In genomic region chr3:65108945-65109921, GRCm38 (mm10) we compare ENCODE assay signal across 8 mouse cellular contexts. TPM values are rescaled to one million over a fixed set of nuclear protein-coding genes. Genes with fewer than 3 reads are reported as not detected.
DNase-seq lines count a peak whose midpoint lies in the region; ATAC-seq and TF ChIP-seq lines count a peak whose summit lies in the region.

Gene Kcnab1 (plus strand): TSS chr3:65109384.

- H3K4me2 ChIP-seq in lung, embryonic 14.5 days, result peak within 1 kb of the TSS; percentile 71
- peak within 1 kb of the TSS; percentile 89 for H3K4me2 ChIP-seq in embryonic facial prominence, embryonic 12.5 days (replicated peaks)
- H3K4me2 ChIP-seq in heart, embryonic 12.5 days, result peak within 1 kb of the TSS; percentile 99

- H3K9ac ChIP-seq in lung, embryonic 14.5 days, result peak within 1 kb of the TSS; percentile 40; the same call in 1 of the 2 replicates
- peak within 1 kb of the TSS; percentile 50 for H3K9ac ChIP-seq in embryonic facial prominence, embryonic 12.5 days
- H3K9ac ChIP-seq in heart, embryonic 12.5 days, result peak within 1 kb of the TSS; percentile 79

- 2% methylated on average over 30 of the region's 30 CpGs for WGBS in lung, embryonic 14.5 days
- 1% methylated on average over 30 of the region's 30 CpGs for WGBS in embryonic facial prominence, embryonic 12.5 days
- under 1% methylated on average over 30 of the region's 30 CpGs for WGBS in heart, embryonic 12.5 days
- 7% methylated on average over 30 of the region's 30 CpGs for WGBS in thymus, adult 2 months

- DNase-seq in lung, embryonic 14.5 days, result peak; percentile 60
- no peak for DNase-seq in lung, postnatal 25 days (ENCODE audit: low spot score)
- DNase-seq in layer of hippocampus, adult 2 months (ENCODE audit: low spot score in 2 of 2), result peak; percentile 54 to 58
- DNase-seq in right cerebral cortex, postnatal 4 days, result peak; percentile 56
- DNase-seq in thymus, adult 2 months, result no peak

- peak within 1 kb of the TSS; percentile 35 for H3K4me3 ChIP-seq in lung, embryonic 14.5 days (ENCODE audit: low read depth, low read length)
- peak within 1 kb of the TSS; percentile 45 for H3K4me3 ChIP-seq in embryonic facial prominence, embryonic 12.5 days
- H3K4me3 ChIP-seq in heart, embryonic 12.5 days, result peak within 1 kb of the TSS; percentile 59
- H3K4me3 ChIP-seq in layer of hippocampus, adult 2 months, result peak within 1 kb of the TSS; percentile 69
- H3K4me3 ChIP-seq in thymus, adult 2 months (ENCODE audit: control insufficient read depth, insufficient read depth, low read length), result no peak within 1 kb of the TSS

- peak; percentile 89 for ATAC-seq in lung, embryonic 14.5 days (ENCODE audit: insufficient read depth)
- peak; percentile 63; the same call in 1 of the 2 replicates for ATAC-seq in embryonic facial prominence, embryonic 12.5 days (ENCODE audit: insufficient number of reproducible peaks, insufficient read depth, low FRiP score, low TSS enrichment)
- ATAC-seq in heart, embryonic 12.5 days (ENCODE audit: insufficient number of reproducible peaks, low FRiP score), result peak; percentile 59; the same call in 1 of the 2 replicates
- ATAC-seq in megakaryocyte progenitor cell, adult 5-6 weeks (replicated peaks; ENCODE audit: poor library complexity), result 0 out of 2 replicates have a peak, but pooled peaks have one; percentile 23

- H3K27me3 ChIP-seq in lung, embryonic 14.5 days (ENCODE audit: insufficient read depth, low read length), result no peaks in the 10 kb centered on the region
- H3K27me3 ChIP-seq in embryonic facial prominence, embryonic 12.5 days, result peaks cover 7% of the 10 kb centered on the region; the same call in 1 of the 2 replicates
- peaks cover 17% of the 10 kb centered on the region for H3K27me3 ChIP-seq in heart, embryonic 12.5 days (replicated peaks)
- no peaks in the 10 kb centered on the region for H3K27me3 ChIP-seq in thymus, adult 2 months (ENCODE audit: control insufficient read depth, insufficient read depth, low read length)

- no peak for TF ChIP-seq POLR2A in thymus, adult 2 months (IDR thresholded peaks at IDR 0.05; ENCODE audit: control insufficient read depth, extremely low read depth, insufficient read depth, low read length, poor library complexity)

- no peaks in the 10 kb centered on the region for H3K36me3 ChIP-seq in lung, embryonic 14.5 days (ENCODE audit: insufficient read depth)
- no peaks in the 10 kb centered on the region for H3K36me3 ChIP-seq in embryonic facial prominence, embryonic 12.5 days
- no peaks in the 10 kb centered on the region for H3K36me3 ChIP-seq in heart, embryonic 12.5 days
- no peaks in the 10 kb centered on the region for H3K36me3 ChIP-seq in thymus, adult 2 months (ENCODE audit: control insufficient read depth, insufficient read depth, low read length)

- no peak within 1 kb of the TSS for H3K27ac ChIP-seq in lung, embryonic 14.5 days (ENCODE audit: low read depth)
- no peak within 1 kb of the TSS for H3K27ac ChIP-seq in embryonic facial prominence, embryonic 12.5 days
- H3K27ac ChIP-seq in heart, embryonic 12.5 days (ENCODE audit: poor library complexity, severe bottlenecking), result no peak within 1 kb of the TSS
- peak within 1 kb of the TSS; percentile 97 for H3K27ac ChIP-seq in layer of hippocampus, adult 2 months
- H3K27ac ChIP-seq in thymus, adult 2 months (ENCODE audit: control insufficient read depth, insufficient read depth, low read length), result no peak within 1 kb of the TSS

- H3K9me3 ChIP-seq in lung, embryonic 14.5 days (ENCODE audit: low read depth, low read length), result no peaks in the 10 kb centered on the region
- no peaks in the 10 kb centered on the region for H3K9me3 ChIP-seq in embryonic facial prominence, embryonic 12.5 days
- peaks cover 6% of the 10 kb centered on the region; the same call in 1 of the 2 replicates for H3K9me3 ChIP-seq in heart, embryonic 12.5 days (replicated peaks)

- no peaks in the 10 kb centered on the region for H3K4me1 ChIP-seq in lung, embryonic 14.5 days (ENCODE audit: insufficient read depth)
- peaks cover 4% of the 10 kb centered on the region; the same call in 1 of the 2 replicates for H3K4me1 ChIP-seq in embryonic facial prominence, embryonic 12.5 days
- H3K4me1 ChIP-seq in heart, embryonic 12.5 days (replicated peaks), result peaks cover 26% of the 10 kb centered on the region
- H3K4me1 ChIP-seq in thymus, adult 2 months (replicated peaks; ENCODE audit: control insufficient read depth, insufficient read depth, low read length), result no peaks in the 10 kb centered on the region

- no peak for TF ChIP-seq CTCF in lung, embryonic 14.5 days (IDR thresholded peaks at IDR 0.05; ENCODE audit: low read depth)
- 0 out of 2 replicates have a peak, but pooled peaks have one; percentile 11 for TF ChIP-seq CTCF in layer of hippocampus, adult 2 months (conservative IDR thresholded peaks at IDR 0.05)
- TF ChIP-seq CTCF in thymus, adult 2 months (IDR thresholded peaks at IDR 0.05; ENCODE audit: borderline replicate concordance, control insufficient read depth, extremely low read depth, insufficient read depth, low read length, poor library complexity), result no peak

RNA-seq across cellular contexts. Expression of gene Kcnab1, which starts in this region (rescaled TPM):
- polyA plus RNA-seq in lung, embryonic 14.5 days (2014; fragmentation: Nextera tagmentation; extraction: Ambion mirVana), result 2.6 and 3.1 TPM in 2 replicates
- 4.4 and 5.6 TPM in 2 replicates for polyA plus RNA-seq in embryonic facial prominence, embryonic 12.5 days (2016; fragmentation: Nextera tagmentation; extraction: Ambion mirVana)
- polyA plus RNA-seq in heart, embryonic 12.5 days (2016; fragmentation: Nextera tagmentation; extraction: Ambion mirVana), result 3.1 and 3.3 TPM in 2 replicates
- 100 to 1,000 TPM; 138 to 151 TPM for total RNA-seq in layer of hippocampus, adult 2 months (2021)
- total RNA-seq in megakaryocyte progenitor cell, adult 5-6 weeks (2015), result 0.07 and 0.37 TPM in 2 replicates
- 1.0 and 1.7 TPM in 2 replicates for total RNA-seq in megakaryocyte progenitor cell, adult 5-6 weeks (2017)
- polyA plus RNA-seq in thymus, adult 2 months (2012; rRNA removed), result 0.29 and 0.31 TPM in 2 replicates

Comparison
In these comparisons a context has a peak if more than half of its experiments do, and no peak if none do; other contexts are left out.
1. RNA of gene Kcnab1 (total RNA-seq): 138 to 151 TPM in layer of hippocampus, adult 2 months; 0.07 to 1.7 TPM in megakaryocyte progenitor cell, adult 5-6 weeks; every median in the first group is over 10 times any median in the second.
2. DNase-seq: peak in lung, embryonic 14.5 days (single experiment), layer of hippocampus, adult 2 months (2 of 2) and right cerebral cortex, postnatal 4 days (single experiment); none in lung, postnatal 25 days (single experiment) and thymus, adult 2 months (single experiment).
3. ATAC-seq: peak in every context shown above with its lines; median percentile 89 in lung, embryonic 14.5 days; 63 in embryonic facial prominence, embryonic 12.5 days; 59 in heart, embryonic 12.5 days; 23 in megakaryocyte progenitor cell, adult 5-6 weeks.
4. Peak in every context shown above with its lines, with median percentiles within 50 percentile points of each other: H3K4me2 ChIP-seq and H3K9ac ChIP-seq.